Mouse (Mus musculus) hindbrain, embryonic 14.5 days (tissue): ENCODE data around the gene Gm21974. TPM values are rescaled to one million over a fixed set of nuclear protein-coding genes. Genes with fewer than 3 reads are reported as not detected.
"Not testable (repeated sequence)": the region's sequence is repeated elsewhere in the genome, so short reads cannot be mapped to it uniquely, and the experiment has no call there.

Experiments used
- ATAC-seq: fragments of 200-750 bp; cut with Nextera tagmentation; 2 replicates; pipeline ENCODE4 v1.8.0; 2017; ENCODE audit warnings: moderate number of reproducible peaks, mild to moderate bottlenecking, moderate TSS enrichment, moderate library complexity; ENCODE audit not compliant: low FRiP score
- DNase-seq: peaks from one replicate; pipeline ENCODE4 v3.0.0-alpha.2; 2015; ENCODE audit warnings: low spot score
- H3K27ac ChIP-seq: fragments of 300-500 bp; sonication (generic); 2 replicates; pipeline ENCODE4 v1.5.1; 2014; ENCODE audit warnings: mild to moderate bottlenecking, moderate library complexity
- H3K27me3 ChIP-seq: fragments of 300-500 bp; sonication (generic); 2 replicates; pipeline ENCODE4 v1.6.1; 2014; ENCODE audit warnings: mild to moderate bottlenecking, low read length, mixed read lengths; ENCODE audit not compliant: control insufficient read depth, insufficient read depth
- H3K36me3 ChIP-seq: fragments of 300-500 bp; sonication (generic); replicated peaks from 2 replicates; pipeline ENCODE4 v1.6.1; 2014; ENCODE audit not compliant: control insufficient read depth, insufficient read depth
- H3K4me1 ChIP-seq: fragments of 300-500 bp; sonication (generic); replicated peaks from 2 replicates; pipeline ENCODE4 v1.6.1; 2014; ENCODE audit warnings: antibody characterized with exemption, low read length, mixed read lengths; ENCODE audit not compliant: control insufficient read depth, insufficient read depth
- H3K4me2 ChIP-seq: fragments of 300-500 bp; sonication (generic); replicated peaks from 2 replicates; pipeline ENCODE4 v1.6.1; 2014; ENCODE audit warnings: mild to moderate bottlenecking, moderate library complexity
- H3K4me3 ChIP-seq: fragments of 300-500 bp; sonication (generic); replicated peaks from 2 replicates; pipeline ENCODE4 v1.5.1; 2014; ENCODE audit warnings: mild to moderate bottlenecking, low read length
- H3K9ac ChIP-seq: fragments of 300-500 bp; sonication (generic); 2 replicates; pipeline ENCODE4 v1.6.1; 2014
- H3K9me3 ChIP-seq: fragments of 300-500 bp; sonication (generic); 2 replicates; pipeline ENCODE4 v1.6.1; 2016; ENCODE audit warnings: low read length; ENCODE audit not compliant: control insufficient read depth
- WGBS: fragments of 180-500 bp; shearing (Covaris S2); extraction: QIAGEN DNeasy Blood & Tissue Kit; methylation state at CpG from one replicate; pipeline ENCODE4 v1.1.7; 2014; 5-methylcytosine and 5-hydroxymethylcytosine counted together
- polyA plus RNA-seq: library from polyadenylated mRNA; unstranded; fragments of >200 nt; fragmentation: Nextera tagmentation; extraction: Ambion mirVana; gene quantifications from 2 replicates; pipeline ENCODE4 v1.2.1, GENCODE M21; 2014

Gm21974 gene
- polyA plus RNA-seq, 1 experiment from 2014 or later = not detected

- peak within 1 kb of the TSS; percentile 50 for H3K4me3 ChIP-seq
- WGBS = 10% methylated on average over 38 of the region's 38 CpGs
- H3K4me1 ChIP-seq = peaks cover 7% of the 10 kb centered on the region
- no peaks in the 10 kb centered on the region for H3K27me3 ChIP-seq
- H3K9ac ChIP-seq = peak within 1 kb of the TSS; percentile 77
- peak; percentile 90 for ATAC-seq
- peak within 1 kb of the TSS; percentile 77 for H3K27ac ChIP-seq
- peak; percentile 83 for DNase-seq
- H3K9me3 ChIP-seq = no peaks in the 10 kb centered on the region
- peak within 1 kb of the TSS; percentile 81 for H3K4me2 ChIP-seq
- H3K36me3 ChIP-seq = peaks cover 30% of the 10 kb centered on the region
Observed at GRCm38 (mm10) chr7:127903971-127904796, 8.9 kb upstream of the Gm21974 start, which contains the start of gene Bckdk. Gene Bckdk (plus strand): TSS chr7:127904082.

- peaks cover 7% of the 10 kb centered on the region for H3K4me1 ChIP-seq
- no peaks in the 10 kb centered on the region for H3K9me3 ChIP-seq
- H3K27ac ChIP-seq = no peak overlapping the region
- H3K36me3 ChIP-seq = peaks cover 6% of the 10 kb centered on the region
- DNase-seq (no peak), ATAC-seq (no peak)
- H3K9ac ChIP-seq = no peak overlapping the region
- no peak overlapping the region for H3K4me2 ChIP-seq
- no peak overlapping the region for H3K4me3 ChIP-seq
- H3K27me3 ChIP-seq = no peaks in the 10 kb centered on the region
- WGBS = 63% methylated on average over 2 of the region's 2 CpGs
Observed at GRCm38 (mm10) chr7:127901772-127902171, 6.5 kb upstream of the Gm21974 start.

- H3K4me3 ChIP-seq = no peak overlapping the region
- no peaks in the 10 kb centered on the region for H3K27me3 ChIP-seq
- 53% methylated on average over 7 of the region's 7 CpGs for WGBS
- no peak overlapping the region for H3K4me2 ChIP-seq
- no peak overlapping the region for H3K27ac ChIP-seq
- peaks cover 7% of the 10 kb centered on the region for H3K4me1 ChIP-seq
- no peak for DNase-seq
- ATAC-seq = no peak
- H3K9ac ChIP-seq = no peak overlapping the region
- no peaks in the 10 kb centered on the region for H3K36me3 ChIP-seq
- no peaks in the 10 kb centered on the region for H3K9me3 ChIP-seq
Observed at GRCm38 (mm10) chr7:127899997-127900396, 4.7 kb upstream of the Gm21974 start.

GRCm38 (mm10) chr7:127898179-127898956, 3.1 kb upstream of the Gm21974 start:
- DNase-seq (no peak), ATAC-seq (no peak)
- no peak overlapping the region for H3K27ac ChIP-seq
- peaks cover 9% of the 10 kb centered on the region for H3K4me1 ChIP-seq
- no peak overlapping the region for H3K4me3 ChIP-seq
- no peaks in the 10 kb centered on the region for H3K27me3 ChIP-seq
- no peak overlapping the region for H3K9ac ChIP-seq
- no peaks in the 10 kb centered on the region for H3K9me3 ChIP-seq
- 39% methylated on average over 10 of the region's 10 CpGs for WGBS
- H3K36me3 ChIP-seq = 0 out of 2 replicates have a peak, but pooled peaks cover 5% of the 10 kb centered on the region
- no peak overlapping the region for H3K4me2 ChIP-seq

- Histone ChIP-seq H3K27ac (no peak overlapping the region), H3K9me3 (no peaks in the 10 kb centered on the region), H3K4me1 (peaks cover 9% of the 10 kb centered on the region), H3K4me2 (no peak overlapping the region), H3K9ac (no peak overlapping the region), H3K27me3 (no peaks in the 10 kb centered on the region), H3K4me3 (no peak overlapping the region), H3K36me3 (peaks cover 13% of the 10 kb centered on the region)
- ATAC-seq (no peak), DNase-seq (no peak)
- 93% methylated on average over 7 of the region's 7 CpGs for WGBS
Observed at GRCm38 (mm10) chr7:127897542-127897941, 2.3 kb upstream of the Gm21974 start.

- H3K4me2 ChIP-seq = no peak overlapping the region
Observed at GRCm38 (mm10) chr7:127896384-127896783, 1.1 kb upstream of the Gm21974 start.

GRCm38 (mm10) chr7:127895891-127896290, 637 bp upstream of the Gm21974 start:
- 70% methylated on average over 7 of the region's 7 CpGs for WGBS
- H3K9ac ChIP-seq, H3K9me3 ChIP-seq, H3K4me3 ChIP-seq, ATAC-seq, H3K27ac ChIP-seq, H3K27me3 ChIP-seq, H3K4me1 ChIP-seq, DNase-seq: not testable (repeated sequence)
- peak overlapping the region; percentile 57; the same call in 1 of the 2 replicates for H3K4me2 ChIP-seq
- H3K36me3 ChIP-seq = peaks cover 21% of the 10 kb centered on the region

More at GRCm38 (mm10) chr7:127896384-127896783, 1.1 kb upstream of the Gm21974 start:
- 65% methylated on average over 13 of the region's 13 CpGs for WGBS
- no peak overlapping the region for H3K4me3 ChIP-seq
- no peaks in the 10 kb centered on the region for H3K9me3 ChIP-seq
- no peaks in the 10 kb centered on the region for H3K27me3 ChIP-seq
- no peak for ATAC-seq
- H3K36me3 ChIP-seq = peaks cover 17% of the 10 kb centered on the region
- no peak overlapping the region for H3K27ac ChIP-seq
- DNase-seq = peak; percentile 53
- peaks cover 9% of the 10 kb centered on the region for H3K4me1 ChIP-seq
- no peak overlapping the region for H3K9ac ChIP-seq

- Histone ChIP-seq H3K4me2 (peak overlapping the region; percentile 57), H3K4me1 (peaks cover 9% of the 10 kb centered on the region), H3K9ac (peak overlapping the region; percentile 59; the same call in 1 of the 2 replicates), H3K36me3 (peaks cover 29% of the 10 kb centered on the region), H3K9me3 (no peaks in the 10 kb centered on the region), H3K27me3 (no peaks in the 10 kb centered on the region), H3K4me3 (peak overlapping the region; percentile 47; the same call in 1 of the 2 replicates), H3K27ac (no peak overlapping the region)
- DNase-seq (no peak), ATAC-seq (no peak)
- 93% methylated on average over 5 of the region's 5 CpGs for WGBS
Observed at GRCm38 (mm10) chr7:127894480-127894879, 774 bp downstream of the Gm21974 start.

- Histone ChIP-seq H3K4me1 (peaks cover 9% of the 10 kb centered on the region), H3K27ac (no peak within 1 kb of the TSS), H3K9me3 (no peaks in the 10 kb centered on the region), H3K27me3 (no peaks in the 10 kb centered on the region), H3K4me3 (no peak within 1 kb of the TSS), H3K9ac (no peak within 1 kb of the TSS), H3K4me2 (no peak within 1 kb of the TSS), H3K36me3 (peaks cover 66% of the 10 kb centered on the region)
- DNase-seq = no peak
- no peak for ATAC-seq
- 30% methylated on average over 4 of the region's 4 CpGs for WGBS
Observed at GRCm38 (mm10) chr7:127890798-127891197, 4.5 kb downstream of the Gm21974 start, which contains the start of gene Prss53. Gene Prss53 (minus strand): TSS chr7:127890970.
